Mouse (Mus musculus): Measurements from ENCODE around the gene Nkapl.
"Not testable (repeated sequence)": the region's sequence is repeated elsewhere in the genome, so short reads cannot be mapped to it uniquely, and the experiment has no call there.

The Nkapl gene

DNA sequence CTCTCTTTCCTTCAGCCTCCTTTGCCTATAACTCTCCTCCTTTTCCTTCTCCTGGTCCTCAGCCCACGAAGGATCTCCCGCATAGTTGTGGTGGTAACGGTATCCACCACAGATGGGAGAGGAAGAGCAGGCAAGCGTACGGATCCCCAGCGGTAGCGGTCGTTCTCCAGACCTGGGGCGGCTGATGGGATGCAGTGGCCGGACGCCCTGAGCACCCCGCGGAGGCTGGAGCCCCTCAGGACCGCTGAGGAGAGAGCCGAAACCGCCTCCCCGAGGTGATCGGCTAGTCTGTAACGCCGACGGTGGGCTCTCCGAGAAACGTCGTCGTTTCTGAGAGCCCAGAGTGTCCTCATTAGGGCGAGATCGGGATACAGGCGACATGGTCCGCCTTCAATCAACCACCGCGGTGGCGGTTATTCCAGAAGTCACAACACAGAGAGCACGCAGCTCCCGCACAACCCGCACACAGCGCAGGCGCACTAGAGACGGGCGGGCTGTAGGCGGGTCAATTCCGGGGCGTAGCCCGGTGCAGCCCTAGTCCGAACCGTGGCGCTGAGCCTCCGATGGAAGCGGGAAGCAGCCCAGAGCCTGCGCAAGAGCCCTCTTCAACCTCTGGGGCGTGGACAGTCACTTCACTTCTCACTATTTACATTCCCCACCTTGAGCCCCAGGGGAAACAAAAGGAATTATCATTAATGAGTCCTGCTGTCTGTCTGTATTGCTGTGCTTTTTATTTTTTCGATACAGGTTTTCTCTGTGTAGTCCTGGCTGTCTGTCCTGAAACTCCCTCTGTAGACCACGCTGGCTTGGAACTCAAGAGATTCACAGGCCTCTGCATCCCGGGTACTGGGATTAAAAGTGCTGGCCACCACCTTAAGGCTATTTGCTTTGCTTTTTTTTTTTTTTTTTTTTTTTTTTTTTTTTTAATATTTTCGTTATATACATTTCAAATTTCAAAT lies at the start of gene Nkapl:
Gene Nkapl (minus strand): TSS at position 449 of the 959 bp plus-strand sequence.
- DNase-seq (ENCODE audit: low read depth, low spot score): peak; percentile 72

DNA sequence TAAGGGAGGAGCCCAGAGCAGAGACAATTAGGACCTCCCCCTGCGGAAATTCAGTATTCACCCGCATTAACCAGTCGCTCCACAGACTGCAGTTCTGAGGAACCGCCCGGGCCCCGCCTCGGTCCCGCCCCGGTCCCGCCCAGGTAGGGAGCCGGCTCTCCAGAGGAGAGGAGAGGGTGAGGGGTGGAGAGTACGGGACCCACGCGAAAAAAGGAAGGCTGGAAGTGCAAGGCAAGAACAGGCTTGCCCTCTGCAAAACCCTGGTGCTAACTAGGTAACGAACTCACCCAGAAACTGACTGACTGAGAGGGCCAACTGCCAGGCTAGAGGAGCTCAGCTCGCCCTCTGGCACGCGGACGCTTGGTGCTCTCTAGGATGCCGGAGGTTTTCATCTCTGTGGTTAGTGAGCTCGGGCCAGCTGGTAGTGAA lies 37.9 kb upstream of the Nkapl start:
- DNase-seq (ENCODE audit: low read depth, low spot score): peak; percentile 95

DNA sequence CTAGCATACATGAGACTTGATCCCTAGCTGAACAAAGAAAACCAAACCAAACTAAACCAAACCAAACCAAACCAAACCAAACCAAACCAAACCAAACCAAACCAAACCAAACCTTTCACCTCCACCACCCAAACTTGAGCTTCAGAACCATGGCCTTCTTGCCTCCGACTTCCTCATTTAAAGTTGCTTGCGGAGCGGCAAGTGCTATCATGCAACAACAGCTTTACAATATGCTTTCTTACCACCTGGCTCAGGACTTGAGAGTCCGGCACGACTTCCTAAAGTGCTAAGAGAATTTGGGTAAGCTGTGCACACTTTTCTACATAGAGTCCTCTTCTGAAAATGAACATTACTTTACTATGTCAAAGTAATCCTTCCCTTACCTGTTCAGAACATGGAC lies 34.0 kb upstream of the Nkapl start:
- no peak for DNase-seq (ENCODE audit: low read depth, low spot score)

GRCm38 (mm10) chr13:21501182-21501581 lies 32.9 kb upstream of the Nkapl start, which contains the start of gene Gm11273:
Gm11273 (minus strand) TSS chr13:21501418.
- not testable (repeated sequence) for DNase-seq (ENCODE audit: low read depth, low spot score)

GRCm38 (mm10) chr13:21495080-21495479 lies 26.8 kb upstream of the Nkapl start, which contains the start of gene AK157302:
AK157302 (plus strand) TSS chr13:21495223.
- DNase-seq (ENCODE audit: low read depth, low spot score): no peak

DNA sequence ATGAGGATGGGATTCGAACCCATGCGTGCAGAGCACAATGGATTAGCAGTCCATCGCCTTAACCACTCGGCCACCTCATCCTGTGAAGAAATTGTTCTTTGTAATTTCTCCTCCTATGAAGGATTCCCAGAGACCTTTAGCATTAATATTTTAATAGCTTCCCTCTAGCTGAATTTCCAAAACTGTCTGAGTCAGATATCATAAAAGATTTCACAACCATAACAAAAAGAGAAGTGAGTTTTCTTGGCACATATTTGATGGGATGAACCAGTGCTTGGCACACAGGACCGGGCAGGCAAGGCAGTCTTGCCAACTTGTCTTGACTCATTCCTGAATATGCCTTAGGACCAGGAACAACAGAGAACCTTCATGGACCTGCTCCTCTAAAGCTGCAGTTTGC lies 24.5 kb upstream of the Nkapl start:
- no peak for DNase-seq (ENCODE audit: low read depth, low spot score)

DNA sequence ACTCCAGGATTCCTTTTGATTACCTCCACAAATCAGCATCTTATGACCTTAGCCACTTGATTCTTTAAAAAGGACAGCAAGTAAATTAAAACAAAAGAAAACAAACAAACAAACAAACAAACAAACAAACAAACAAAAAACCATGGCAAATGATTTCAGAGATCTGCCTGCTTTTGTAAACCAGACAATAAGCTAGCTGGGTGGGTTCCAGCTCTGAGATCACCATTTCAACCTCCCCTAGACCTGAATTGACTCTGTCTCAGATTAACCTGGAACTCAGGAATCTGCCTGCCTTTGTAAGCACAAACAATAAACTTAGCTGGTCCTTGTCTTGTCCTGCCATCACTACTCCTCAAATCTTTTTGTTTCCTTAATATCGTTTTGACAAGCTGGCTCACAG lies 18.6 kb upstream of the Nkapl start:
- no peak for DNase-seq (ENCODE audit: low read depth, low spot score)

GRCm38 (mm10) chr13:21478759-21479670 lies 10.7 kb upstream of the Nkapl start, which contains the start of the genes Zkscan4 and Gm10065:
Zkscan4 (plus strand) TSS chr13:21478907.
Gm10065 (minus strand) TSS chr13:21479441.
- not testable (repeated sequence) for DNase-seq (ENCODE audit: low read depth, low spot score)

DNA sequence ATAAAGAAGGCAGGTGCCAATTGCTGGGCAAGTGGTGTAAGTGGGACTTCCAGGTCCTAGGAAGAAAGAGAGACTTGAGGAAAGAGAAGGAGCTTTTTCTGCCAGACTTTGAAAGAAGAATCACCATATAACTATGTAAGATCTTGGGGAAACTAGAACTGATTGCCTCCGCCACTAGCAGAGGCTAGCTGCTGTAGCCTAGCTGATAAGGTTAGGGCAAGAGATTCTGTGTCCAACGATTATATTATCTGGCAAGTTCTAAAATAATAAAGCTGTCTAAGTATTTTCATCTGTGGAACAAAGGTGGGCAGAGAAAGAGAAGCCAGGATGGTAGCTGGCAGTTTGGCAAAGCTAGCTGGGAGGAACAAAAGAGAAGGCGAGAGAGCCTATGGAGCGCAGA lies 4.1 kb upstream of the Nkapl start:
- DNase-seq (ENCODE audit: low read depth, low spot score): no peak

GRCm38 (mm10) chr13:21469097-21469496 lies 788 bp upstream of the Nkapl start:
- no peak for DNase-seq (ENCODE audit: low read depth, low spot score)

- DNase-seq (ENCODE audit: low read depth, low spot score): no peak
Measured at GRCm38 (mm10) chr13:21467336-21467735, 973 bp downstream of the Nkapl start.

GRCm38 (mm10) chr13:21462516-21462915 lies 5.8 kb downstream of the Nkapl start:
- not testable (repeated sequence) for DNase-seq (ENCODE audit: low read depth, low spot score)

DNA sequence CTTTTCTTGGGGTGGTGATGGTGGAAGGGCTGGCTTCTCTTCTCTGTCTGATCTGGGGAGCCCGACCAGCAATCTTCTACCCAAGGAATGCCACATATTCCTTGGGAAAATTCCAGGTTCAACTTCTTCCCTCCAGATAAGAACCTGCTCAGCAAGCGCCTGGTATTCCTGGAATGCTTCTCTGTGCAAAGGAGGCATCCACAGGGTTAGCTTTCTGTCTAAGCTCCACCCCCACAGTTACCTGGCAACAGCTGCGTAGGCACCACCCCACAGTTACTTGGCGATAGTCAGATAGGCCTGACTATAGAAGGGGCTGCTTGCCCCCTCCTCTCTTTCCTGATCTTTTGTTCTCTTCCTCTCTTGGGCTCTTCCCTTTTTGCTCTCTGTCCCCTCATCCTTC lies 12.0 kb downstream of the Nkapl start:
- no peak for DNase-seq (ENCODE audit: low read depth, low spot score)

DNA sequence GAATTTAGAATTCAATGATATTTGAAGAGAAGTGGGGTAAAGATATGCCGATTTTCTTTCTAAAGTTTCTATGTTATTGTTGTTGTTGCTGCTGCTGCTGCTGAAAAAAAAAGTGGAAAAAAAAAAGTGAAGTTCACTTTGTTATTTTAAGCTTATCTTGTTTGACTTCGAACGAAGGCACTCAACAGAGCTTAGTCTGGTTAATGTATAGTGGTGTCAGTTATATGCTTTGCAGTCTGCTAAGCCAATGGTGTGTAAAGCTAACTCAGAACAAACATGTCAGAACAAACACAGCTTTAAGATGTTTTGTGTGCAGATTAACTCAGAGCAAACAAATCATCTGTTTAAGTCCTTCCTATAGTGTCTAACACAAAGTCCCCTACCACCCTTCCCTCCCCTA lies 14.2 kb downstream of the Nkapl start:
- DNase-seq (ENCODE audit: low read depth, low spot score): peak; percentile 4

DNA sequence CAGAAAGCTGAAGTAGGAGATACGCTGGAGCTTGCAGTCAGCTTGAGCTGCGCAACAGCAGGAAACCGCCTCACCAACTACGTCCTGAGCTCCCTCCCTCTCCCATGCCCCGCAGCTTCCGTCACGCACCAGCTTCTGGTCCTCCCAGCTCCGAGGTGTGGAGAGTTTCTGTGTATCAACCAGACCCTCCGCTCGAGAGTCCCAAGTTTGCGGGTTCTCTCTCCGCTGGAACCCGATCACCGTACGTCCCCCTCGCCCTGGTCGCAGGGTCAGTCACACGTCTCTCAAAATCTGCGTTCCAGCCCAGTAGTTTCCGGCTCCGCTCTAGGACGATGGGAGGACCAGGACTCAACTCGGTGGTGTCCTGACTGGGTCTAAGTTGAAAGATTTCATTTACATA lies 14.9 kb downstream of the Nkapl start, which contains the start of gene Zscan26:
Gene Zscan26 (minus strand): TSS at position 282 of the 400 bp plus-strand sequence.
- peak; percentile 91 for DNase-seq (ENCODE audit: low read depth, low spot score)

DNA sequence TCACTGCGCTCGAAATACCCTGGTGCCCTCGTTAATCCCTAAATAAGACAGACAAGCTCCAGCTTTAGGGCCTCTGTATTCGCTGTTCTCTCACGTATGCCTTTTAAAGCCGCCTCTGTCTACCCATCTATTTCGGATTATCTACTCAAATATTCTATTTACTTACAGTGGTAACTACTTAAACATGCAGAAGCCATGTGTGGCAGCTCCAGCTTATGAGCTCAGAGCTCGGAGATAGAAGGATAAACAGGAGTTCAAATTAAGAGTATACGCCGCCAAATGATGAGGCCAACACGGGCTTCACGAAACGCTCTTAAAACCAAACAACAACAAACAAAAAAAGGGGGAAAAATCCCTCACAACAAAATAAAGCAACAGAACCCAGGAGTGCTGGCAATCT lies 15.3 kb downstream of the Nkapl start:
- DNase-seq (ENCODE audit: low read depth, low spot score): no peak

- DNase-seq (ENCODE audit: low read depth, low spot score): no peak
Measured at GRCm38 (mm10) chr13:21447856-21448614, 20.3 kb downstream of the Nkapl start.

GRCm38 (mm10) chr13:21446796-21447195 lies 21.5 kb downstream of the Nkapl start:
- DNase-seq (ENCODE audit: low read depth, low spot score): no peak

DNA sequence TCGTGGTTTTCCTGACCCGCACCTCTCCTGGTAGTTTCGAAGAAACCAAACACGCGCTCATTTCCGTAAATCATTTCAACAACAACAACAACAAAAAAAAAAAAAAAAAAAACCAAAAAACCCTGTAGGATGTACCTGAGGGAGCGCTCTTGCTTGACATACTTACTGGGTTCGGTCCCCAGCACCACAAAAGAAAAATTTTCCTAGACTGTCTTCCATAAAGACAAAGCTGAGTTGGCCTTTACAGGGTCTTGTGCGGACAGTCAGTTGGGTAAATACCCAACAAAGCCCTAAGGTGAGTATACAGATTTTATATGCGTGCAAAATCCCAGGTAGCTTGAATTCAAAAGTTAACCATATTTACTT lies 27.1 kb downstream of the Nkapl start:
- no peak for DNase-seq (ENCODE audit: low read depth, low spot score)

DNA sequence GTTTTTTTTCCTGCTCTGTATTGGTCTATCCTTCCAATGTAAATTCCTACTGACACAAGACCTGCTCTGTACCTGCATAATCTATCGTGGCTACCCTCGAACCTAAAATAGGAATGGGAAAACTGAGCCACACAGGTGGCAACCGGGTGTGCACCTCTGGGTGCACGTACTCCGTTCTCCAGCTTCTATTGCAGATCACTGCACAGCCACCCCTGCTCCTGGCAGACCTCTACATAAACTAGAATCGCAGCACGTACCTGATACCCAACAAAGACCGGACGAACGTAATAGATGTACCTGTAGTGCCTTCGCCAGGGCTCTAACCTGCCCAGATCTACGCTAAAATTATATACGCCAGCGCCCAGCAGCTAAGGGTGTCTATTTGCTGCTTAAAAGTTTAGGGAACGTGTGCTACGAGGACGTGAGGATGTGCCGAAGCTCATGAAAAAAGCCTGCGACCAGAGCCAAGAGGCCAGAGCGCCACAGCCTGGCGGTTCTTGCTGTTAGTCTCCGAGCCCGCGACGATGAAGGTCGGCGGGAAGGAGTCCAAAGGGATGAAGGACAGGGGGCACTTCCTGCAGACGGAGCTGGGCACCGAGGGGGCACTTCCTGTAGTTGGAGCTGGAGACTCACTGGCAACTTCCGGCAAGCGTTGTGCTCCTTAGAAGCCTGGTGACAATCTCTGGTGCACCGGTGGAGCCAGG lies 27.7 kb downstream of the Nkapl start, which contains the start of gene Pgbd1:
Gene Pgbd1 (minus strand): TSS at position 556 of the 704 bp plus-strand sequence.
- no peak for DNase-seq (ENCODE audit: low read depth, low spot score)

Data from A20 (cell line).